Mouse (Mus musculus): Measurements from ENCODE around the gene Gm8251. TPM values are rescaled to one million over a fixed set of nuclear protein-coding genes. Genes with fewer than 3 reads are reported as not detected.
"Not testable (repeated sequence)": the region's sequence is repeated elsewhere in the genome, so short reads cannot be mapped to it uniquely, and the experiment has no call there.

Gene Gm8251
- 0.08 and 0.18 TPM in 2 replicates for polyA plus RNA-seq (2016; fragmentation: Nextera tagmentation; extraction: Ambion mirVana)

GRCm38 (mm10) chr1:44061836-44062235 lies at the start of gene Gm8251:
Gene Gm8251 (minus strand): TSS chr1:44061936.
- Histone ChIP-seq H3K4me3 (no peak within 1 kb of the TSS), H3K9me3 (replicated peaks) (no peaks in the 10 kb centered on the region), H3K27ac (no peak within 1 kb of the TSS), H3K4me2 (replicated peaks) (no peak within 1 kb of the TSS), H3K4me1 (no peaks in the 10 kb centered on the region), H3K36me3 (no peaks in the 10 kb centered on the region), H3K27me3 (no peaks in the 10 kb centered on the region), H3K9ac (no peak within 1 kb of the TSS)
- 89% methylated on average over 2 of the region's 2 CpGs for WGBS
- ATAC-seq (ENCODE audit: low FRiP score), result no peak

- H3K9ac ChIP-seq, result peak overlapping the region; percentile 55
- H3K4me1 ChIP-seq, result peaks cover 9% of the 10 kb centered on the region
- no peak for ATAC-seq (ENCODE audit: low FRiP score)
- no peak overlapping the region for H3K27ac ChIP-seq
- WGBS, result 18% methylated on average over 5 of the region's 5 CpGs
- peak overlapping the region; percentile 71 for H3K4me3 ChIP-seq
- peaks cover 18% of the 10 kb centered on the region for H3K36me3 ChIP-seq
- no peaks in the 10 kb centered on the region for H3K27me3 ChIP-seq
- peak overlapping the region; percentile 71 for H3K4me2 ChIP-seq (replicated peaks)
- H3K9me3 ChIP-seq (replicated peaks), result no peaks in the 10 kb centered on the region
These were observed 41.2 kb upstream of the Gm8251 start for GRCm38 (mm10) chr1:44102939-44103338.

GRCm38 (mm10) chr1:44102259-44102717 lies 40.6 kb upstream of the Gm8251 start, which contains the start of gene Tex30:
Gene Tex30 (minus strand): TSS chr1:44102441.
- ATAC-seq (ENCODE audit: low FRiP score), result peak; percentile 99
- under 1% methylated on average over 55 of the region's 55 CpGs for WGBS
- peak within 1 kb of the TSS; percentile 71 for H3K4me2 ChIP-seq (replicated peaks)
- H3K27me3 ChIP-seq, result no peaks in the 10 kb centered on the region
- peak within 1 kb of the TSS; percentile 73 for H3K9ac ChIP-seq
- peak within 1 kb of the TSS; percentile 71 for H3K4me3 ChIP-seq
- peaks cover 17% of the 10 kb centered on the region for H3K36me3 ChIP-seq
- H3K4me1 ChIP-seq, result peaks cover 9% of the 10 kb centered on the region
- H3K27ac ChIP-seq, result peak within 1 kb of the TSS; percentile 85
- no peaks in the 10 kb centered on the region for H3K9me3 ChIP-seq (replicated peaks)

- under 1% methylated on average over 55 of the region's 55 CpGs for WGBS
- Histone ChIP-seq H3K4me2 (replicated peaks) (peak overlapping the region; percentile 71), H3K4me1 (peaks cover 9% of the 10 kb centered on the region), H3K4me3 (peak overlapping the region; percentile 71), H3K9me3 (replicated peaks) (no peaks in the 10 kb centered on the region), H3K9ac (peak overlapping the region; percentile 73), H3K27ac (peak overlapping the region; percentile 85), H3K27me3 (no peaks in the 10 kb centered on the region), H3K36me3 (peaks cover 23% of the 10 kb centered on the region)
- ATAC-seq (ENCODE audit: low FRiP score), result peak; percentile 85
These were observed 39.9 kb upstream of the Gm8251 start for GRCm38 (mm10) chr1:44101448-44102225.

- no peaks in the 10 kb centered on the region for H3K4me1 ChIP-seq
- WGBS, result 0% methylated on average over 1 of the region's 1 CpGs
These were observed 2.9 kb upstream of the Gm8251 start for GRCm38 (mm10) chr1:44064625-44065024.

GRCm38 (mm10) chr1:44063439-44063838 lies 1.7 kb upstream of the Gm8251 start:
- Histone ChIP-seq H3K27ac (no peak overlapping the region), H3K9ac (no peak overlapping the region), H3K36me3 (no peaks in the 10 kb centered on the region), H3K4me1 (no peaks in the 10 kb centered on the region), H3K4me3 (no peak overlapping the region), H3K27me3 (no peaks in the 10 kb centered on the region), H3K4me2 (replicated peaks) (no peak overlapping the region), H3K9me3 (replicated peaks) (no peaks in the 10 kb centered on the region)
- 98% methylated on average over 6 of the region's 6 CpGs for WGBS
- no peak for ATAC-seq (ENCODE audit: low FRiP score)

More at GRCm38 (mm10) chr1:44064625-44065024, 2.9 kb upstream of the Gm8251 start:
- H3K9ac ChIP-seq, result no peak overlapping the region
- H3K4me3 ChIP-seq, result no peak overlapping the region
- no peaks in the 10 kb centered on the region for H3K27me3 ChIP-seq
- no peak for ATAC-seq (ENCODE audit: low FRiP score)
- no peaks in the 10 kb centered on the region for H3K36me3 ChIP-seq
- no peak overlapping the region for H3K27ac ChIP-seq
- H3K9me3 ChIP-seq (replicated peaks), result no peaks in the 10 kb centered on the region
- H3K4me2 ChIP-seq (replicated peaks), result no peak overlapping the region

GRCm38 (mm10) chr1:44057805-44058204 lies 3.9 kb downstream of the Gm8251 start:
- H3K9me3 ChIP-seq (replicated peaks), result no peaks in the 10 kb centered on the region
- no peak overlapping the region for H3K27ac ChIP-seq
- no peaks in the 10 kb centered on the region for H3K27me3 ChIP-seq
- no peak overlapping the region for H3K4me2 ChIP-seq (replicated peaks)
- no peaks in the 10 kb centered on the region for H3K36me3 ChIP-seq
- ATAC-seq (ENCODE audit: low FRiP score), result no peak
- no peak overlapping the region for H3K9ac ChIP-seq
- H3K4me1 ChIP-seq, result no peaks in the 10 kb centered on the region
- 87% methylated on average over 3 of the region's 3 CpGs for WGBS
- H3K4me3 ChIP-seq, result no peak overlapping the region

- 92% methylated on average over 2 of the region's 2 CpGs for WGBS
- Histone ChIP-seq H3K9me3 (replicated peaks) (no peaks in the 10 kb centered on the region), H3K27me3 (no peaks in the 10 kb centered on the region), H3K9ac (no peak overlapping the region), H3K4me3 (no peak overlapping the region), H3K4me1 (peaks cover 4% of the 10 kb centered on the region; the same call in 1 of the 2 replicates), H3K27ac (no peak overlapping the region), H3K36me3 (no peaks in the 10 kb centered on the region), H3K4me2 (replicated peaks) (no peak overlapping the region)
- ATAC-seq (ENCODE audit: low FRiP score), result no peak
These were observed 15.2 kb downstream of the Gm8251 start for GRCm38 (mm10) chr1:44046556-44046955.

GRCm38 (mm10) chr1:44045689-44046088 lies 16.0 kb downstream of the Gm8251 start:
- ATAC-seq (ENCODE audit: low FRiP score), result not testable (repeated sequence)
- WGBS, result 90% methylated on average over 5 of the region's 5 CpGs

GRCm38 (mm10) chr1:44042555-44042915 lies 19.2 kb downstream of the Gm8251 start:
- peak; percentile 72 for ATAC-seq (ENCODE audit: low FRiP score)
- Histone ChIP-seq H3K4me3 (peak overlapping the region; percentile 35), H3K27ac (no peak overlapping the region), H3K9ac (peak overlapping the region; percentile 56), H3K4me1 (peaks cover 4% of the 10 kb centered on the region; the same call in 1 of the 2 replicates), H3K9me3 (replicated peaks) (no peaks in the 10 kb centered on the region), H3K27me3 (no peaks in the 10 kb centered on the region), H3K36me3 (no peaks in the 10 kb centered on the region), H3K4me2 (replicated peaks) (peak overlapping the region; percentile 73)
- 3% methylated on average over 6 of the region's 6 CpGs for WGBS

More at GRCm38 (mm10) chr1:44045689-44046088, 16.0 kb downstream of the Gm8251 start:
- not testable (repeated sequence) for H3K27me3 ChIP-seq; H3K4me2 ChIP-seq (replicated peaks); H3K9ac ChIP-seq; H3K4me1 ChIP-seq; H3K36me3 ChIP-seq; H3K4me3 ChIP-seq; H3K27ac ChIP-seq; H3K9me3 ChIP-seq (replicated peaks)

- H3K4me1 ChIP-seq, result peaks cover 4% of the 10 kb centered on the region; the same call in 1 of the 2 replicates
- H3K27ac ChIP-seq, result no peak overlapping the region
- H3K4me3 ChIP-seq, result peak overlapping the region; percentile 35
- 2% methylated on average over 17 of the region's 17 CpGs for WGBS
- H3K36me3 ChIP-seq, result no peaks in the 10 kb centered on the region
- no peaks in the 10 kb centered on the region for H3K27me3 ChIP-seq
- peak; percentile 76 for ATAC-seq (ENCODE audit: low FRiP score)
- peak overlapping the region; percentile 56 for H3K9ac ChIP-seq
- H3K9me3 ChIP-seq (replicated peaks), result no peaks in the 10 kb centered on the region
- H3K4me2 ChIP-seq (replicated peaks), result peak overlapping the region; percentile 73
These were observed 19.8 kb downstream of the Gm8251 start for GRCm38 (mm10) chr1:44041797-44042554.

- no peak overlapping the region for H3K27ac ChIP-seq
- WGBS, result 90% methylated on average over 5 of the region's 5 CpGs
- no peak overlapping the region for H3K4me3 ChIP-seq
- ATAC-seq (ENCODE audit: low FRiP score), result no peak
- H3K9ac ChIP-seq, result no peak overlapping the region
- no peaks in the 10 kb centered on the region for H3K9me3 ChIP-seq (replicated peaks)
- H3K27me3 ChIP-seq, result no peaks in the 10 kb centered on the region; the same call in 1 of the 2 replicates
- no peaks in the 10 kb centered on the region for H3K4me1 ChIP-seq
- H3K36me3 ChIP-seq, result no peaks in the 10 kb centered on the region
- H3K4me2 ChIP-seq (replicated peaks), result no peak overlapping the region
These were observed 28.8 kb downstream of the Gm8251 start for GRCm38 (mm10) chr1:44032948-44033347.
